Mouse (Mus musculus) embryonic fibroblast, embryonic 13.5 days (primary cell): ENCODE data around the gene Sf3b1. TPM values are rescaled to one million over a fixed set of nuclear protein-coding genes. Genes with fewer than 3 reads are reported as not detected.

Experiments used
- H3K27ac ChIP-seq: 2 replicates; pipeline ENCODE4 v1.5.1; 2012; ENCODE audit warnings: low read length, control low read depth, inconsistent platforms; ENCODE audit not compliant: insufficient read depth
- H3K4me1 ChIP-seq: 2 replicates; pipeline ENCODE4 v1.6.1; 2011; ENCODE audit warnings: low read length; ENCODE audit not compliant: control insufficient read depth, insufficient read depth
- H3K4me3 ChIP-seq: 2 replicates; pipeline ENCODE4 v1.5.1; 2011; ENCODE audit warnings: mild to moderate bottlenecking, control low read depth, low read length; ENCODE audit not compliant: insufficient read depth
- CTCF ChIP-seq: IDR thresholded peaks from 2 replicates; pipeline ENCODE4 v1.5.1; 2011; ENCODE audit warnings: mild to moderate bottlenecking, control low read depth, low read length, moderate library complexity, borderline replicate concordance; ENCODE audit not compliant: insufficient read depth
- POLR2A ChIP-seq: IDR thresholded peaks from 2 replicates; pipeline ENCODE4 v1.6.1; 2011; ENCODE audit warnings: low read depth, mild to moderate bottlenecking, control low read depth, low read length, moderate library complexity
- polyA plus RNA-seq: library from polyadenylated mRNA; stranded (reverse); fragments of >200 nt; gene quantifications from 2 replicates; pipeline ENCODE4 v1.2.4, GENCODE M21; 2011; ENCODE audit warnings: low read depth; ENCODE audit not compliant: missing spikeins, insufficient read length

Sf3b1 gene
- polyA plus RNA-seq, 1 experiment: 246 TPM

GRCm38 (mm10) chr1:54986248-54986647 is 41.0 kb downstream of the Sf3b1 start:
- Histone ChIP-seq H3K4me1 (no peaks in the 10 kb centered on the region), H3K4me3 (no peak overlapping the region), H3K27ac (no peak overlapping the region)
- TF ChIP-seq CTCF (no peak), POLR2A (no peak)

- Histone ChIP-seq H3K27ac (no peak overlapping the region), H3K4me3 (no peak overlapping the region), H3K4me1 (no peaks in the 10 kb centered on the region)
- TF ChIP-seq POLR2A (no peak), CTCF (no peak)
Measured at GRCm38 (mm10) chr1:54985831-54986230, 41.5 kb downstream of the Sf3b1 start.

DNA sequence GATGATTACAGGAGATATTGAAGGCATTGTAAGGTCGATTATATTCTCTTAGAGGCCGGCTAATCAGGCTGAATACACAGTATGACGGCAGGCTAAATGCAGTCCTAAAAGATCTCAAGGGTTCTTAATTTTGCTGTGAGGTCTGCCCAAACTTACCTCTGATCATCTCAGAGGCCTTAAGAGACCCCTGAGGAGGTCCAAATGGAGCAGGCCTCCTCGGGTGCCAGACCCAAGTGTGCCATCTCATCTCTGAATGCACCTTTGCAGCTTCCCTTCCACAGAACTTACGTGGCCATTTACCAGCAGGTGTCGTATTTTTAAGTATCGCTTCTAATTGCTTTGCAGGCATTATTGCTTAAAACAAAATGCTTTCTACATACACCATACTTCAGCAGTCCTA is 43.1 kb downstream of the Sf3b1 start:
- Histone ChIP-seq H3K4me3 (no peak overlapping the region), H3K4me1 (no peaks in the 10 kb centered on the region), H3K27ac (no peak overlapping the region)
- TF ChIP-seq POLR2A: no peak
- no peak for TF ChIP-seq CTCF

GRCm38 (mm10) chr1:54983339-54983738 is 43.9 kb downstream of the Sf3b1 start:
- TF ChIP-seq POLR2A (no peak), CTCF (0 out of 2 replicates have a peak, but pooled peaks have one; percentile 3)
- peak overlapping the region; percentile 30; the same call in 1 of the 2 replicates for H3K27ac ChIP-seq
- H3K4me1 ChIP-seq: no peaks in the 10 kb centered on the region
- no peak overlapping the region for H3K4me3 ChIP-seq

GRCm38 (mm10) chr1:54982636-54983035 is 44.6 kb downstream of the Sf3b1 start:
- Histone ChIP-seq H3K27ac (no peak overlapping the region), H3K4me3 (no peak overlapping the region), H3K4me1 (no peaks in the 10 kb centered on the region)
- TF ChIP-seq CTCF (no peak), POLR2A (no peak)

- Histone ChIP-seq H3K4me3 (no peak overlapping the region), H3K27ac (no peak overlapping the region)
Measured at GRCm38 (mm10) chr1:54979226-54979984, 47.9 kb downstream of the Sf3b1 start.

DNA sequence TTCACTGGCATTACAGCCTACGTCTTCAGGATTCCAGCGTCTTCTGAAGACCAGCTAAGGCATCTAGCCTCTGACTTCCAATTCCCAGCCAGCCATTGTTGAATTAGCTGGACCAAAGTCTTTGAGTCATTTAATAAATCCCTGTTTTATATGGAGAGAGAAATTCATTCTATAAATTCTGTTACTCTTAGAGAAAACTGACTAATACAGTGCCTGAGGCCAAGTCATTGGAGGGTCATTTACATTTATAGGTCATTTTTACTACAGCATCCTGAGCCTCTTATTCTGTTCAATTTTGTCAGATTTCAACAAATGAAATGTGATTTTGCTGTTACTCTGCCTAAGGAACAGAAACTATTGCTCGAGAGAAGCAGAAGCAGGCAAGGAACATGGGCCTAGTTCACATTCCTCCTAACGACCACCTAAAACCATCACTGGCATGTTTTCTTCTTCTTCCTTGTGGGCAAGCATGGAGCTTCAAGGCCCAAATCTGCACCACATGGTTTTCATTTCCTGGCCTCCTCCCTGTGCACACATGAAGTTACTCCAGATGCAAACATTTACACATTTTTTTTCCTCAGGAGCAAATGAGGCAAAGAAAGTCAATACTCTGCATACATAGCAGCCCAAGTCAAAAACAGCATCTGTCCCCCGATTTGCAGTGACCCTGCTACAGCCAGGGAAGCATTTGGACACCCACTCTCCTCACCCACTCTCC is 55.4 kb downstream of the Sf3b1 start:
- Histone ChIP-seq H3K4me3 (no peak overlapping the region), H3K27ac (no peak overlapping the region), H3K4me1 (0 out of 2 replicates have a peak, but pooled peaks cover 5% of the 10 kb centered on the region)
- TF ChIP-seq CTCF (no peak), POLR2A (no peak)

More at GRCm38 (mm10) chr1:54979226-54979984, 47.9 kb downstream of the Sf3b1 start:
- TF ChIP-seq CTCF (no peak), POLR2A (no peak)
- H3K4me1 ChIP-seq: no peaks in the 10 kb centered on the region

GRCm38 (mm10) chr1:54966858-54967257 is 60.4 kb downstream of the Sf3b1 start:
- H3K4me1 ChIP-seq: peaks cover under 1% of the 10 kb centered on the region; the same call in 1 of the 2 replicates
- H3K27ac ChIP-seq: no peak overlapping the region
- no peak overlapping the region for H3K4me3 ChIP-seq
- TF ChIP-seq CTCF (no peak), POLR2A (no peak)

- no peak for TF ChIP-seq POLR2A
- no peak for TF ChIP-seq CTCF
- Histone ChIP-seq H3K4me1 (peaks cover 3% of the 10 kb centered on the region; the same call in 1 of the 2 replicates), H3K4me3 (no peak overlapping the region), H3K27ac (peak overlapping the region; percentile 23; the same call in 1 of the 2 replicates)
Measured at GRCm38 (mm10) chr1:54965159-54965995, 61.9 kb downstream of the Sf3b1 start.
